Mouse (Mus musculus): ENCODE measurements at regions not wholly inside any gene's neighbourhood (a gene's known extent, or its start where the extent isn't known, plus 50 kb on each side); places are given as distances from the start of the nearest gene placed in this dataset.

- Histone ChIP-seq H3K4me3 (ENCODE audit: low read length) (no peak overlapping the region), H3K4me2 (ENCODE audit: low read length) (no peak overlapping the region), H3K27ac (ENCODE audit: low read depth, low read length) (no peak overlapping the region), H3K9me3 (ENCODE audit: control insufficient read depth, low read length) (no peaks in the 10 kb centered on the region), H3K36me3 (ENCODE audit: control insufficient read depth, insufficient read depth, low read length) (no peaks in the 10 kb centered on the region), H3K27me3 (replicated peaks; ENCODE audit: control insufficient read depth, insufficient read depth, low read length) (no peaks in the 10 kb centered on the region), H3K4me1 (ENCODE audit: control insufficient read depth, insufficient read depth, low read depth, low read length) (peaks cover 3% of the 10 kb centered on the region; the same call in 1 of the 2 replicates), H3K9ac (ENCODE audit: low read depth, low read length) (no peak overlapping the region)
- no peak for ATAC-seq
- 69% methylated on average over 3 of the region's 3 CpGs for WGBS
Observed at GRCm38 (mm10) chr2:168352194-168352593, 70.7 kb upstream of the Kcng1 start.

GRCm38 (mm10) chr2:168345384-168345783 is 63.8 kb upstream of the Kcng1 start:
- Histone ChIP-seq H3K4me2 (ENCODE audit: low read length) (no peak overlapping the region), H3K36me3 (ENCODE audit: control insufficient read depth, insufficient read depth, low read length) (no peaks in the 10 kb centered on the region), H3K9me3 (ENCODE audit: control insufficient read depth, low read length) (no peaks in the 10 kb centered on the region), H3K4me3 (ENCODE audit: low read length) (no peak overlapping the region), H3K4me1 (ENCODE audit: control insufficient read depth, insufficient read depth, low read depth, low read length) (peaks cover 5% of the 10 kb centered on the region), H3K9ac (ENCODE audit: low read depth, low read length) (no peak overlapping the region), H3K27ac (ENCODE audit: low read depth, low read length) (no peak overlapping the region), H3K27me3 (replicated peaks; ENCODE audit: control insufficient read depth, insufficient read depth, low read length) (no peaks in the 10 kb centered on the region)
- 90% methylated on average over 5 of the region's 5 CpGs for WGBS
- ATAC-seq = no peak

- Histone ChIP-seq H3K36me3 (ENCODE audit: control insufficient read depth, insufficient read depth, low read length) (no peaks in the 10 kb centered on the region), H3K27me3 (replicated peaks; ENCODE audit: control insufficient read depth, insufficient read depth, low read length) (no peaks in the 10 kb centered on the region), H3K4me2 (ENCODE audit: low read length) (no peak overlapping the region), H3K4me3 (ENCODE audit: low read length) (no peak overlapping the region), H3K9ac (ENCODE audit: low read depth, low read length) (no peak overlapping the region), H3K27ac (ENCODE audit: low read depth, low read length) (peak overlapping the region; percentile 45; the same call in 1 of the 2 replicates), H3K9me3 (ENCODE audit: control insufficient read depth, low read length) (no peaks in the 10 kb centered on the region), H3K4me1 (ENCODE audit: control insufficient read depth, insufficient read depth, low read depth, low read length) (peaks cover 10% of the 10 kb centered on the region)
- WGBS = 17% methylated on average over 7 of the region's 7 CpGs
- ATAC-seq = peak; percentile 79
Observed at GRCm38 (mm10) chr2:168343705-168344104, 62.2 kb upstream of the Kcng1 start.

GRCm38 (mm10) chr2:168338819-168339218 is 57.3 kb upstream of the Kcng1 start:
- Histone ChIP-seq H3K9ac (ENCODE audit: low read depth, low read length) (no peak overlapping the region), H3K4me1 (ENCODE audit: control insufficient read depth, insufficient read depth, low read depth, low read length) (peaks cover 7% of the 10 kb centered on the region), H3K27me3 (replicated peaks; ENCODE audit: control insufficient read depth, insufficient read depth, low read length) (no peaks in the 10 kb centered on the region), H3K9me3 (ENCODE audit: control insufficient read depth, low read length) (no peaks in the 10 kb centered on the region), H3K36me3 (ENCODE audit: control insufficient read depth, insufficient read depth, low read length) (no peaks in the 10 kb centered on the region), H3K27ac (ENCODE audit: low read depth, low read length) (0 out of 2 replicates have a peak overlapping the region, but pooled peaks have one; percentile 27), H3K4me2 (ENCODE audit: low read length) (no peak overlapping the region), H3K4me3 (ENCODE audit: low read length) (no peak overlapping the region)
- 52% methylated on average over 6 of the region's 6 CpGs for WGBS
- ATAC-seq = no peak

- Histone ChIP-seq H3K4me2 (ENCODE audit: low read length) (no peak overlapping the region), H3K9ac (ENCODE audit: low read depth, low read length) (no peak overlapping the region), H3K36me3 (ENCODE audit: control insufficient read depth, insufficient read depth, low read length) (no peaks in the 10 kb centered on the region), H3K4me3 (ENCODE audit: low read length) (no peak overlapping the region), H3K9me3 (ENCODE audit: control insufficient read depth, low read length) (no peaks in the 10 kb centered on the region), H3K4me1 (ENCODE audit: control insufficient read depth, insufficient read depth, low read depth, low read length) (peaks cover 6% of the 10 kb centered on the region), H3K27me3 (replicated peaks; ENCODE audit: control insufficient read depth, insufficient read depth, low read length) (no peaks in the 10 kb centered on the region), H3K27ac (ENCODE audit: low read depth, low read length) (no peak overlapping the region)
- WGBS = 34% methylated on average over 4 of the region's 4 CpGs
- peak; percentile 70; the same call in 1 of the 2 replicates for ATAC-seq
Observed at GRCm38 (mm10) chr2:168338382-168338781, 56.8 kb upstream of the Kcng1 start.

GRCm38 (mm10) chr2:168337611-168338010 is 56.1 kb upstream of the Kcng1 start:
- Histone ChIP-seq H3K4me1 (ENCODE audit: control insufficient read depth, insufficient read depth, low read depth, low read length) (peaks cover 6% of the 10 kb centered on the region), H3K9ac (ENCODE audit: low read depth, low read length) (no peak overlapping the region), H3K9me3 (ENCODE audit: control insufficient read depth, low read length) (no peaks in the 10 kb centered on the region), H3K27ac (ENCODE audit: low read depth, low read length) (no peak overlapping the region), H3K27me3 (replicated peaks; ENCODE audit: control insufficient read depth, insufficient read depth, low read length) (no peaks in the 10 kb centered on the region), H3K4me2 (ENCODE audit: low read length) (no peak overlapping the region), H3K4me3 (ENCODE audit: low read length) (no peak overlapping the region), H3K36me3 (ENCODE audit: control insufficient read depth, insufficient read depth, low read length) (no peaks in the 10 kb centered on the region)
- ATAC-seq = no peak
- 43% methylated on average over 3 of the region's 3 CpGs for WGBS

- Histone ChIP-seq H3K36me3 (ENCODE audit: control insufficient read depth, insufficient read depth, low read length) (no peaks in the 10 kb centered on the region), H3K4me1 (ENCODE audit: control insufficient read depth, insufficient read depth, low read depth, low read length) (peaks cover 6% of the 10 kb centered on the region), H3K4me2 (ENCODE audit: low read length) (no peak overlapping the region), H3K9ac (ENCODE audit: low read depth, low read length) (no peak overlapping the region), H3K9me3 (ENCODE audit: control insufficient read depth, low read length) (no peaks in the 10 kb centered on the region), H3K27ac (ENCODE audit: low read depth, low read length) (no peak overlapping the region), H3K4me3 (ENCODE audit: low read length) (no peak overlapping the region), H3K27me3 (replicated peaks; ENCODE audit: control insufficient read depth, insufficient read depth, low read length) (no peaks in the 10 kb centered on the region)
- no peak for ATAC-seq
- 91% methylated on average over 11 of the region's 11 CpGs for WGBS
Observed at GRCm38 (mm10) chr2:168335739-168336385, 54.3 kb upstream of the Kcng1 start.

- Histone ChIP-seq H3K36me3 (ENCODE audit: control insufficient read depth, insufficient read depth, low read length) (no peaks in the 10 kb centered on the region), H3K4me3 (ENCODE audit: low read length) (no peak overlapping the region), H3K4me2 (ENCODE audit: low read length) (no peak overlapping the region), H3K27me3 (replicated peaks; ENCODE audit: control insufficient read depth, insufficient read depth, low read length) (no peaks in the 10 kb centered on the region), H3K27ac (ENCODE audit: low read depth, low read length) (no peak overlapping the region), H3K9me3 (ENCODE audit: control insufficient read depth, low read length) (no peaks in the 10 kb centered on the region), H3K4me1 (ENCODE audit: control insufficient read depth, insufficient read depth, low read depth, low read length) (peaks cover 6% of the 10 kb centered on the region), H3K9ac (ENCODE audit: low read depth, low read length) (no peak overlapping the region)
- WGBS = 30% methylated on average over 9 of the region's 9 CpGs
- ATAC-seq = no peak
Observed at GRCm38 (mm10) chr2:168334241-168334588, 52.7 kb upstream of the Kcng1 start.

GRCm38 (mm10) chr2:168333552-168334240 is 52.2 kb upstream of the Kcng1 start:
- Histone ChIP-seq H3K4me2 (ENCODE audit: low read length) (no peak overlapping the region), H3K4me3 (ENCODE audit: low read length) (no peak overlapping the region), H3K4me1 (ENCODE audit: control insufficient read depth, insufficient read depth, low read depth, low read length) (peaks cover 1% of the 10 kb centered on the region), H3K9me3 (ENCODE audit: control insufficient read depth, low read length) (no peaks in the 10 kb centered on the region), H3K9ac (ENCODE audit: low read depth, low read length) (no peak overlapping the region), H3K27me3 (replicated peaks; ENCODE audit: control insufficient read depth, insufficient read depth, low read length) (no peaks in the 10 kb centered on the region), H3K36me3 (ENCODE audit: control insufficient read depth, insufficient read depth, low read length) (no peaks in the 10 kb centered on the region), H3K27ac (ENCODE audit: low read depth, low read length) (no peak overlapping the region)
- 53% methylated on average over 20 of the region's 20 CpGs for WGBS
- no peak for ATAC-seq
